Mouse (Mus musculus) hindbrain, postnatal 0 days (tissue): ENCODE results near the gene Ascc1. TPM values are rescaled to one million over a fixed set of nuclear protein-coding genes. Genes with fewer than 3 reads are reported as not detected.
"Not testable (repeated sequence)": the region's sequence is repeated elsewhere in the genome, so short reads cannot be mapped to it uniquely, and the experiment has no call there.

ENCODE experiments used
- ATAC-seq: fragments of 200-750 bp; cut with Nextera tagmentation; 2 replicates; pipeline ENCODE4 v1.8.0; 2017; ENCODE audit warnings: mild to moderate bottlenecking, moderate TSS enrichment, moderate library complexity
- DNase-seq: peaks from one replicate; pipeline ENCODE4 v3.0.0-alpha.2; 2015; ENCODE audit warnings: low spot score
- H3K27ac ChIP-seq: fragments of 300-500 bp; sonication (generic); 2 replicates; pipeline ENCODE4 v1.5.1; 2014; ENCODE audit warnings: mild to moderate bottlenecking
- H3K27me3 ChIP-seq: fragments of 300-500 bp; sonication (generic); 2 replicates; pipeline ENCODE4 v1.6.1; 2014; ENCODE audit warnings: low read length, mixed read lengths; ENCODE audit not compliant: insufficient read depth
- H3K36me3 ChIP-seq: fragments of 300-500 bp; sonication (generic); 2 replicates; pipeline ENCODE4 v1.6.1; 2014; ENCODE audit warnings: low read length, mixed read lengths; ENCODE audit not compliant: insufficient read depth
- H3K4me1 ChIP-seq: fragments of 300-500 bp; sonication (generic); 2 replicates; pipeline ENCODE4 v1.6.1; 2014; ENCODE audit warnings: antibody characterized with exemption, low read length, mixed read lengths; ENCODE audit not compliant: insufficient read depth
- H3K4me2 ChIP-seq: fragments of 300-500 bp; sonication (generic); 2 replicates; pipeline ENCODE4 v1.6.1; 2014; ENCODE audit warnings: low read depth, mild to moderate bottlenecking, low read length, moderate library complexity, mixed read lengths
- H3K4me3 ChIP-seq: fragments of 300-500 bp; sonication (generic); 2 replicates; pipeline ENCODE4 v1.5.1; 2014; ENCODE audit warnings: low read length
- H3K9ac ChIP-seq: fragments of 300-500 bp; sonication (generic); replicated peaks from 2 replicates; pipeline ENCODE4 v1.6.1; 2014; ENCODE audit warnings: mild to moderate bottlenecking, low read length, moderate library complexity, mixed read lengths
- H3K9me3 ChIP-seq: fragments of 300-500 bp; sonication (generic); 2 replicates; pipeline ENCODE4 v1.6.1; 2016; ENCODE audit warnings: low read length, mixed read lengths
- CTCF ChIP-seq: IDR thresholded peaks from 2 replicates; pipeline ENCODE4 v1.5.1; 2016; ENCODE audit warnings: antibody characterized with exemption, control low read depth, low read depth
- WGBS: fragments of 180-500 bp; shearing (Covaris S2); extraction: QIAGEN DNeasy Blood & Tissue Kit; methylation state at CpG from one replicate; pipeline ENCODE4 v1.1.7; 2014; 5-methylcytosine and 5-hydroxymethylcytosine counted together
- polyA plus RNA-seq: library from polyadenylated mRNA; unstranded; fragments of >200 nt; fragmentation: Nextera tagmentation; extraction: Ambion mirVana; gene quantifications from 2 replicates; pipeline ENCODE4 v1.2.1, GENCODE M21; 2015
- total RNA-seq: library from RNA; depleted of rRNA; stranded (reverse); fragments of >200 nt; gene quantifications from 2 replicates; pipeline ENCODE4 v1.2.3, GENCODE M21; 2014

Gene Ascc1
- total and polyA plus RNA-seq, 2 experiments from 2014 or later, result 11.5 to 41.8 TPM

GRCm38 (mm10) chr10:59995889-59996288 lies 6.7 kb upstream of the Ascc1 start:
- H3K9me3 ChIP-seq, result no peaks in the 10 kb centered on the region
- H3K36me3 ChIP-seq, result 0 out of 2 replicates have a peak, but pooled peaks cover under 1% of the 10 kb centered on the region
- H3K27me3 ChIP-seq, result no peaks in the 10 kb centered on the region
- H3K4me2 ChIP-seq, result no peak overlapping the region
- no peak overlapping the region for H3K27ac ChIP-seq
- 93% methylated on average over 6 of the region's 6 CpGs for WGBS
- no peak overlapping the region for H3K4me3 ChIP-seq
- no peak for ATAC-seq
- no peak for DNase-seq
- H3K4me1 ChIP-seq, result no peaks in the 10 kb centered on the region
- no peak for TF ChIP-seq CTCF
- no peak overlapping the region for H3K9ac ChIP-seq

- H3K4me3 ChIP-seq, result no peak overlapping the region
- 0 out of 2 replicates have a peak, but pooled peaks have one; percentile 16 for ATAC-seq
- no peaks in the 10 kb centered on the region for H3K36me3 ChIP-seq
- H3K9me3 ChIP-seq, result no peaks in the 10 kb centered on the region
- no peaks in the 10 kb centered on the region; the same call in 1 of the 2 replicates for H3K4me1 ChIP-seq
- no peak overlapping the region for H3K27ac ChIP-seq
- peak; percentile 76 for TF ChIP-seq CTCF
- no peak overlapping the region for H3K9ac ChIP-seq
- no peak overlapping the region for H3K4me2 ChIP-seq
- peak; percentile 87 for DNase-seq
- H3K27me3 ChIP-seq, result no peaks in the 10 kb centered on the region
- 11% methylated on average over 7 of the region's 7 CpGs for whole genome bisulfite sequencing
Observed at GRCm38 (mm10) chr10:59997591-59997990, 5.0 kb upstream of the Ascc1 start.

GRCm38 (mm10) chr10:59999057-59999456 lies 3.5 kb upstream of the Ascc1 start:
- no peaks in the 10 kb centered on the region for H3K27me3 ChIP-seq
- no peak overlapping the region for H3K9ac ChIP-seq
- H3K4me3 ChIP-seq, result no peak overlapping the region
- no peak for DNase-seq
- H3K9me3 ChIP-seq, result no peaks in the 10 kb centered on the region
- H3K27ac ChIP-seq, result no peak overlapping the region
- no peak overlapping the region for H3K4me2 ChIP-seq
- 92% methylated on average over 3 of the region's 3 CpGs for WGBS
- H3K36me3 ChIP-seq, result no peaks in the 10 kb centered on the region
- no peak for ATAC-seq
- no peaks in the 10 kb centered on the region; the same call in 1 of the 2 replicates for H3K4me1 ChIP-seq
- TF ChIP-seq CTCF, result no peak

DNA sequence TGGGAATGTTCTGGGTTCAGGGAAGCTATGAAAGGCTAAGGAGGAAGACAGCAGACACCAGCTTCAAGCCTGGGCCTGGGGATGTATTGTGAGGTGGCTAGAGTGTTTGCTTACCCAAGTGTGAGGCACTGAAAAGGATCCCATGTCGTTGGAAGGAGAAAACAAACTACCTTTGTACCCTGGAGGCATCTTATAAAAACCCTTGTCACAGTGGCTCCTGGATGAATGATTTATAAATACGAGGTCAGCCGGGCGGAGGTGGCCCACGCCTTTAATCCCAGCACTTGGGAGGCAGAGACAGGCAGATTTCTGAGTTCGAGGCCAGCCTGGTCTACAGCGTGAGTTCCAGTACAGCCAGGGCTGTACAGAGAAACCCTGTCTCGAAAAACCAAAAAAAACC lies 942 bp upstream of the Ascc1 start:
- not testable (repeated sequence) for H3K9ac ChIP-seq

DNA sequence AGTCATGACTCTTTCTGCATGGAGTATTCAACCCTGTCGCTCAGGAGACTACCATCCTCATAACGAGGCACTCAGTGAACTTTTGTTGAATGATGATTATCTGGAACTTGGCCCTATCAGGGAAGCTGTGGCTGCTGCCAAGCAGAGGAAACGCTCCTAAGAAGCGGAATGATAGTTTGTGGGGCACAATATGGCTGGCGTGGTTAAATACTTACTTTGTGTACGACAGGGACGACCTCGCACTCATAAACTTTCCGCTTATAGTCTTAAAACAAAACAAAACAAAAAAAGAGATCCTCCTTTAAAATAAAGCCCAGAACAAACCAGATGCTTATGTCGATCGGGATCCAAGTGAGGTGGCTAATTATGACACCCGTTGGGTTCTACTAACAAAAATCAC lies 402 bp upstream of the Ascc1 start:
- Histone ChIP-seq H3K9ac (peak overlapping the region; percentile 71), H3K4me3 (peak overlapping the region; percentile 53), H3K9me3 (no peaks in the 10 kb centered on the region), H3K4me1 (no peaks in the 10 kb centered on the region; the same call in 1 of the 2 replicates), H3K27me3 (no peaks in the 10 kb centered on the region), H3K27ac (peak overlapping the region; percentile 98), H3K4me2 (peak overlapping the region; percentile 79), H3K36me3 (no peaks in the 10 kb centered on the region)
- ATAC-seq (no peak), DNase-seq (peak; percentile 44)
- WGBS, result 5% methylated on average over 12 of the region's 12 CpGs
- TF ChIP-seq CTCF, result no peak

More for the DNA sequence above, 942 bp upstream of the Ascc1 start:
- H3K36me3 ChIP-seq, H3K4me1 ChIP-seq, DNase-seq, ATAC-seq, H3K9me3 ChIP-seq, H3K27me3 ChIP-seq: not testable (repeated sequence)
- peak overlapping the region; percentile 53 for H3K4me3 ChIP-seq
- WGBS, result 84% methylated on average over 8 of the region's 8 CpGs
- H3K4me2 ChIP-seq, result peak overlapping the region; percentile 79
- 0 out of 2 replicates have a peak overlapping the region, but pooled peaks have one; percentile 98 for H3K27ac ChIP-seq

DNA sequence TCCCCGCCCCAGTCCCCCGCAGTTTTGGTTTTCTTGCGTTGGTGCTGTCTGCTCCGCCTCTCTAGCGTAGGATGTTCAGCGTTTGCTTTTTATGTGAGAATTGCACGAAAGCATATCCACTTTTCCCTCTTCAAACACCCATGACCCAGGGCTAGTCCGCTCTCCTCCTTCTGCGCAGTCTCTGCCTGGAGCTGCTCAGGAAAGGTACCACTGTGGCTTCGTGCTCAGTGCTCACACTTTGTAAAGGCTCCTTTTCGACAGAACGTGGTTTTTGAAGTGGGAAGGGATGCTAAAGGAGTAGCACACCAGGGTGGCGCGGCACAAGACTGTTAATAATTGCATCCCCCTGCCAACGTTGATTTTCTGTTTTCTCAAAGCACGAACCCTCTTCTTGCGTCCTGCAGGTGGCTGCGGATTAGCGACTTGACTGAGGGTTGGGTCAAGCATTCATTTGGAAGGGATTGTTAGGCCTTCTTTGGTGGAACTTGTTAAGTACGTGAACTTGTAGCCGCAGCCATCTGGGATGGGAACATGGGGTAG lies 678 bp downstream of the Ascc1 start:
- Histone ChIP-seq H3K27ac (peak overlapping the region; percentile 98), H3K9me3 (no peaks in the 10 kb centered on the region), H3K9ac (peak overlapping the region; percentile 71), H3K4me3 (peak overlapping the region; percentile 53), H3K4me2 (peak overlapping the region; percentile 79), H3K27me3 (no peaks in the 10 kb centered on the region), H3K4me1 (no peaks in the 10 kb centered on the region; the same call in 1 of the 2 replicates), H3K36me3 (no peaks in the 10 kb centered on the region; the same call in 1 of the 2 replicates)
- under 1% methylated on average over 21 of the region's 21 CpGs for WGBS
- ATAC-seq (no peak), DNase-seq (peak; percentile 63)
- peak; percentile 46 for TF ChIP-seq CTCF

GRCm38 (mm10) chr10:60003847-60004246 lies 1.2 kb downstream of the Ascc1 start:
- WGBS, result 71% methylated on average over 9 of the region's 9 CpGs
- no peak for ATAC-seq
- no peak for TF ChIP-seq CTCF

More at GRCm38 (mm10) chr10:60003847-60004246, 1.2 kb downstream of the Ascc1 start:
- no peak for DNase-seq
- H3K4me2 ChIP-seq, result peak overlapping the region; percentile 79
- peaks cover 3% of the 10 kb centered on the region; the same call in 1 of the 2 replicates for H3K36me3 ChIP-seq
- peak overlapping the region; percentile 53 for H3K4me3 ChIP-seq
- H3K4me1 ChIP-seq, result no peaks in the 10 kb centered on the region; the same call in 1 of the 2 replicates
- H3K27me3 ChIP-seq, result no peaks in the 10 kb centered on the region
- no peaks in the 10 kb centered on the region for H3K9me3 ChIP-seq
- peak overlapping the region; percentile 98 for H3K27ac ChIP-seq
- peak overlapping the region; percentile 71 for H3K9ac ChIP-seq
